Mouse (Mus musculus): ENCODE results near the gene Ldhal6b. TPM values are rescaled to one million over a fixed set of nuclear protein-coding genes. Genes with fewer than 3 reads are reported as not detected.

The Ldhal6b gene
- polyA plus RNA-seq (2017; shearing (Covaris generic)): not detected

DNA sequence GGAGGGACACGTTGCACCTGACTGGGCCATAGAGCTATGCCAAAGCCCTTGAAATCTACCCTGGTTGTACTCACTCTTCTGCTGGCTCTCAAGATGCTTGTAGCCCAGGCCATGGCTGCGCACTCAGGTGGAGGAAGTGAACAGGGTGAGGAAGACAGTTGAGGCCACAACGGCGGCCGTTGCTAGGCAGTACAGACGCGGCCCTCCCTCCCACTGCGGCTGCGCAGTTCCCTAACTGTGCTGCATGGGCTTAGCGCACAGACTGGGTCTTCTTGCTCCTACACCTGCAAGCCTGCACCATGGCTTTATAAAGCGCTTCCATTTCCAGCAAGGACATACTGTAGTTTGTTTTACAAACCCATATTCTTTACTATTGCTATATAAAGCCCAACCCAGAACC, at the start of gene Ldhal6b:
Gene Ldhal6b, minus strand, starts transcription at position 223 of the 400 bp plus-strand sequence.

DNA sequence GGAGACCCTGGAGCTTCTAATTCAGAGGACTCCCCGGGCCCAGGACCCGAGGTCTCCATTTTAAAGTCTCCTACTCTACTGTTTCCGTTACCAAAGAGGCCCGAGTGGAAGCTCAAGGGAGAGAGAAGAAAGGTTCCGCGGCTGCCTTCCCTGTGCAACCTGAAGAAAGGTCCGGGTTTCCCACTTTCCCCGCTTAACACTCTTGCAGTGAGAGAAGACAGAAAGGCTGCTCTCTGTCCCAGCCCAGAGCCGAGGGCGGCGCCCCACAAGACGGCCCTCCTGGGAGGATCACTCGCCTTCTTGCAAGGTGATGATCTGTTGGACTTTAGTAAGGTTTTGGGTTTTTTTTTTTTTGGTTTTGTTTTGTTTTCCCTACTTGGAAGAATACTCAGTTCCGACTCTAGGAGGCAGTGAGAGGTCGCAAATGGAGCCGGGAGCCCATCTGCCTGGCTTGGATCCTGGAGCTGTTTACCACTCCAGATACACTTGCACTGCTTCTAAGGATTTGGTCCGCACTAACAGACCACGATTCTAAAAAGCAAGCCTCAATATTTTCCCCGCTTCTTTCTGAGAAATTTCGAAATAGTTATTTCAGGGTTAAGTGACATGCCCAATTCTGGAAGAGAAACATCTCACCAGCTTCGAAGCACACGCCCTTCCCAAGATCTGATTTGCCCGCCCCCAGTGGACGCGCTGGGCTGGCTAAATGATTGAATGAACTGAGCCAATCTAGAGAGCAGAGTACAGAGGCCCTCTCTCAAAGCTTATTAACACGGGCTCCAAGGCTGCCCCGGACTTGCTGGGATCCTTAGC, 21.8 kb upstream of the Ldhal6b start, which contains the start of gene Tmem242:
Gene Tmem242, minus strand, starts transcription at position 101 of the 813 bp plus-strand sequence.

Other genes starting within 250 kb of the Ldhal6b start
- 10 to 100 TPM; 20.5 to 29.2 TPM for gene Tmem242, start 21.5 kb upstream of the Ldhal6b start, polyA plus RNA-seq (2017; shearing (Covaris generic))
- gene Zdhhc14, start 73.8 kb upstream of the Ldhal6b start, polyA plus RNA-seq (2017; shearing (Covaris generic)): 1 to 10 TPM in 1 of 2 experiments, under 1 TPM in 1; 0.77 to 3.5 TPM